Mouse (Mus musculus): ENCODE data around the gene Lgr4. TPM values are rescaled to one million over a fixed set of nuclear protein-coding genes. Genes with fewer than 3 reads are reported as not detected.

Gene Lgr4
- polyA plus RNA-seq, 1 experiment from 2014 or later = 3.9 TPM

DNA sequence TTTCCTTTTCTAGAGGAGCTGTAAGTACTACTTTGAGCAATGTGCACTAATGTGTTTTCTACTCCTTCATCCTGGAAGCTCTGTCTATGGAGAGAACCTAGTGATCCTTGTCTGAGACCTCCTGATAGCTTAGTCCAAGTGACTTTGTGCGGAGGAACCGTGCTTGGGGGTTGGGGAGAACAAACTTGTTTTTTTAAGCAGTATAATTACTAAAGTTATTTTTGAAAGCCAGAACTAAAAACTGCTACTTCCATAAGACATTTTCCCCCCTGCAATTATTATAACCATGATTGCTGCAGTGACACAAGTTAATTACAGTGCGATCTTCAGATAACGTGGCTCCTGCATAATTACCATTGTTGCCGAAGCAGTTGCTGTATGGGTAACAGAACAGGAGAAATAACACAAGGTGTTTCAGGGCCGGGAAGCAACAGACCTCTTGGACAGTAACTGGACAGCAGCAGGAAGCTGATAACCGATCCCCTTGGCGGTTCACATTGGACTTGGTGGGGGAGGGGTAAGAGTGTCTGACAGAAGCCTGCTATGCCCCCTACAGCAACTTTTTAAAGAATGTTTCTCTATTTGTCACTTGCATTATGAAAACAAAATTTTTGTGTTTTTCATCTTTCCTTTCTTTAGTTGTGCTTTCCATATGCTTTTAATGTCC lies 53.4 kb downstream of the Lgr4 start:
- TF ChIP-seq CTCF (IDR thresholded peaks at IDR 0.05; ENCODE audit: low read depth) (no peak), EP300 (IDR thresholded peaks at IDR 0.05; ENCODE audit: low read depth) (no peak)
- WGBS (ENCODE audit: insufficient replicate concordance) = 50% methylated on average over 8 of the region's 8 CpGs
- Histone ChIP-seq H3K4me1 (ENCODE audit: insufficient read depth) (no peaks in the 10 kb centered on the region), H3K4me3 (ENCODE audit: low read depth, low read length) (no peak overlapping the region), H3K9ac (replicated peaks) (no peak overlapping the region), H3K27ac (ENCODE audit: low read depth) (no peak overlapping the region), H3K4me2 (ENCODE audit: low read depth, low read length) (no peak overlapping the region), H3K36me3 (replicated peaks; ENCODE audit: insufficient read depth, low read length) (no peaks in the 10 kb centered on the region), H3K27me3 (ENCODE audit: insufficient read depth, low read length) (no peaks in the 10 kb centered on the region), H3K9me3 (ENCODE audit: low read length) (no peaks in the 10 kb centered on the region)
- DNase-seq (no peak), ATAC-seq (no peak)

DNA sequence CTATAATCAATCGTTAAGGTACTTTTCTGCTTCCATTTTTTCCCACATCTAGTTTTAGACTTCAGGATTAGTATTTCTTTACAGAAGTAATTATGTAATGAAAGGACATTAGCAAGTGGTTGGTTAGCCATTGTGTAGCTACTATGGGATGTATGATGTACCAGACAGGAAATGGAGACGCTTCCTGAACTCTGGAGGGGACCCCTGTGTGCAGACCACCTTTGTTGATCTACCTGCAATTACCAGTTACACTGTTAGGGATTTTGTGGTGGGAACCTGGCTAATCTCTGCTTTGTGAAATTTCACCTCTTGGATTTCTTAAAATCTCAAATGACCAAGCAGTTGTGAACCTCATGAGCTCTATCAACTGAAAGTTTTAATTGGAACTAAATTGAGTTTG lies 54.9 kb downstream of the Lgr4 start:
- Histone ChIP-seq H3K4me2 (ENCODE audit: low read depth, low read length) (no peak overlapping the region), H3K27ac (ENCODE audit: low read depth) (no peak overlapping the region), H3K36me3 (replicated peaks; ENCODE audit: insufficient read depth, low read length) (no peaks in the 10 kb centered on the region), H3K27me3 (ENCODE audit: insufficient read depth, low read length) (no peaks in the 10 kb centered on the region), H3K4me3 (ENCODE audit: low read depth, low read length) (no peak overlapping the region), H3K9me3 (ENCODE audit: low read length) (no peaks in the 10 kb centered on the region), H3K4me1 (ENCODE audit: insufficient read depth) (no peaks in the 10 kb centered on the region), H3K9ac (replicated peaks) (no peak overlapping the region)
- WGBS (ENCODE audit: insufficient replicate concordance) = 81% methylated on average over 2 of the region's 2 CpGs
- ATAC-seq = no peak
- DNase-seq = no peak
- TF ChIP-seq CTCF (IDR thresholded peaks at IDR 0.05; ENCODE audit: low read depth) (no peak), EP300 (IDR thresholded peaks at IDR 0.05; ENCODE audit: low read depth) (no peak)

DNA sequence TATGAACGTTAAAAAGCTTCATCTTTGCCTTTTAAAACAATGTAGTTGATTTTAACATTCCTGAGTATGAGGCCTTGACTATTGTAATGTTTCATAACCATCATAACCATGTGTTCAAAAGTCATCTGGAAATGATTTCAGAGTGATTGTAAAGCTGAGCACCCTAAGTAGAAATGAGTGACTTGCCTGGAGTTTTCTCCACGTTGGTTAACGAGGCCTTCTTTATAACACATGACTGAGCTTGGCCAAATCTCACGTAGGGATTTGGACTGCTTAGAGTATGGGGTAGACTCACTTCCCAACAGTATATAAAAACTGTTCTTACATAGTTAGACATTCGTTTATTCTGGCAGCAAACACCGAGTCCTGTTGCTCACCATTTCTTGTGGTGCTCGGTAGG lies 55.5 kb downstream of the Lgr4 start:
- H3K4me2 ChIP-seq (ENCODE audit: low read depth, low read length) = no peak overlapping the region
- 79% methylated on average over 7 of the region's 7 CpGs for WGBS (ENCODE audit: insufficient replicate concordance)
- no peak overlapping the region for H3K9ac ChIP-seq (replicated peaks)
- H3K4me3 ChIP-seq (ENCODE audit: low read depth, low read length) = no peak overlapping the region
- TF ChIP-seq CTCF (IDR thresholded peaks at IDR 0.05; ENCODE audit: low read depth) = no peak
- no peak for TF ChIP-seq EP300 (IDR thresholded peaks at IDR 0.05; ENCODE audit: low read depth)
- no peak for ATAC-seq
- no peaks in the 10 kb centered on the region for H3K27me3 ChIP-seq (ENCODE audit: insufficient read depth, low read length)
- DNase-seq = no peak
- H3K27ac ChIP-seq (ENCODE audit: low read depth) = no peak overlapping the region
- no peaks in the 10 kb centered on the region for H3K4me1 ChIP-seq (ENCODE audit: insufficient read depth)
- H3K9me3 ChIP-seq (ENCODE audit: low read length) = no peaks in the 10 kb centered on the region
- no peaks in the 10 kb centered on the region for H3K36me3 ChIP-seq (replicated peaks; ENCODE audit: insufficient read depth, low read length)

DNA sequence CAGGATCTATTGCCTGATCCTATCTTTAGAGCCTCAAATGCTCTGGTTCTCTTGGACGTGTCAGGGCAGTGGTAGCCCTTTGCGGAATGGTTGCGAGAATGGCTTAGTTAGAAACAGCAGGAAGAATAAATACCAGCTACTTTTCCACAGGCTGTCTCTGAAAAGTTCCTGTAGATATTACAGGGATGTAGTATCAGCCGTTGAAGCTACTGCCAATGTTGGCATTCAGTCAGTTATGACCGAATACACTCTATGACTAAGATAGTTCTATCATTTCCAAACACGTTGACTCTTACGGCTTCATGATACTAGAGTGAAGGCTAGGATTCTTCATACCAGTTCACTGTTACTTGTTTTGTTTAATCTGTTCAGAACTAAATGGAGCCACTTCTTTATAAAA lies 57.4 kb downstream of the Lgr4 start:
- Histone ChIP-seq H3K9me3 (ENCODE audit: low read length) (no peaks in the 10 kb centered on the region), H3K27ac (ENCODE audit: low read depth) (no peak overlapping the region), H3K4me2 (ENCODE audit: low read depth, low read length) (no peak overlapping the region), H3K36me3 (replicated peaks; ENCODE audit: insufficient read depth, low read length) (no peaks in the 10 kb centered on the region), H3K4me3 (ENCODE audit: low read depth, low read length) (no peak overlapping the region), H3K4me1 (ENCODE audit: insufficient read depth) (0 out of 2 replicates have a peak, but pooled peaks cover 5% of the 10 kb centered on the region), H3K27me3 (ENCODE audit: insufficient read depth, low read length) (no peaks in the 10 kb centered on the region), H3K9ac (replicated peaks) (no peak overlapping the region)
- WGBS (ENCODE audit: insufficient replicate concordance) = 83% methylated on average over 7 of the region's 7 CpGs
- ATAC-seq = no peak
- TF ChIP-seq EP300 (IDR thresholded peaks at IDR 0.05; ENCODE audit: low read depth) (no peak), CTCF (IDR thresholded peaks at IDR 0.05; ENCODE audit: low read depth) (no peak)
- DNase-seq = no peak

DNA sequence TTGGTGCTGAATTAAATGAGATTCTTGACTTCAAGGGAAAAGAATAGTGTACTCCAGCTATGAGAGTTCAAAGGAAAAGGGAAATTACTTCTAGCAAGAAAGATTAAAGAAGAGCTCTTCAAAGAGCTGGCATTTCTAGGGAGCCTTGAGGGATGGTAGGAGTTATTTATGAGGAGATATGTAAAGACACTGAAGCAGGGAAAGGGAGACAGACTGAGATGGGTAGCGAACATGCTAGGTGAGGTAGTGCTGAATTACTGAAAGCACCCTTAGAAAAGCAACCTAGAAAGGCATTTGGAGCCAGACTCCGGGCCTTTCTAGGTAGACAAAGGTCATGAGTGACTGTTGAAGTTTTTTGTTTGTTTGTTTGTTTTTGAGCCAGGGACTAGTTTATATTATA lies 58.7 kb downstream of the Lgr4 start:
- DNase-seq (no peak), ATAC-seq (no peak)
- H3K36me3 ChIP-seq (replicated peaks; ENCODE audit: insufficient read depth, low read length) = no peaks in the 10 kb centered on the region
- WGBS (ENCODE audit: insufficient replicate concordance) = 75% methylated on average over 2 of the region's 2 CpGs
- no peak overlapping the region for H3K4me2 ChIP-seq (ENCODE audit: low read depth, low read length)
- H3K4me1 ChIP-seq (ENCODE audit: insufficient read depth) = peaks cover 8% of the 10 kb centered on the region
- H3K27ac ChIP-seq (ENCODE audit: low read depth) = no peak overlapping the region
- no peaks in the 10 kb centered on the region for H3K9me3 ChIP-seq (ENCODE audit: low read length)
- no peaks in the 10 kb centered on the region for H3K27me3 ChIP-seq (ENCODE audit: insufficient read depth, low read length)
- H3K9ac ChIP-seq (replicated peaks) = no peak overlapping the region
- no peak overlapping the region for H3K4me3 ChIP-seq (ENCODE audit: low read depth, low read length)
- TF ChIP-seq CTCF (IDR thresholded peaks at IDR 0.05; ENCODE audit: low read depth) (no peak), EP300 (IDR thresholded peaks at IDR 0.05; ENCODE audit: low read depth) (no peak)

DNA sequence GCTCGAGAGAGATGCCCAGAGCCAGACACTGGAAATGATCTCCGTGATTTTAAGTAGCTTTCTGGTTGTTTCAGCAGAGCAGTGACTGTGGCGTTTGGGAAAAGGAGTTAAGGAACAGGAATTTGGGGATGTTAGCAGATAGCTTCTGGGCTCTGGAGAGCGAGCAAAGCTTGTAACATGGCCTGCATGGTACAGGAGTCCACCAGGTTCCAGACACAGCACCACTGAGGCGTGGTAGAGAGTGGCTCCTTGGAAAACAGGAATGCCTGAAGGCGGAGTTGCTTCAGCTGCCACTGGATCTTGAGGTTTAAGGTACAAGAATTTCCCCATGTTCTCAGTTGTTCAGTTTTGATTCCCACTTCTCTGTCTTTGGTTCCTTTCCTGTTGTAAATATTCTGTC lies 59.9 kb downstream of the Lgr4 start:
- Histone ChIP-seq H3K4me1 (ENCODE audit: insufficient read depth) (peaks cover 13% of the 10 kb centered on the region), H3K4me2 (ENCODE audit: low read depth, low read length) (no peak overlapping the region), H3K36me3 (replicated peaks; ENCODE audit: insufficient read depth, low read length) (no peaks in the 10 kb centered on the region), H3K9ac (replicated peaks) (no peak overlapping the region), H3K9me3 (ENCODE audit: low read length) (no peaks in the 10 kb centered on the region), H3K27me3 (ENCODE audit: insufficient read depth, low read length) (no peaks in the 10 kb centered on the region), H3K27ac (ENCODE audit: low read depth) (no peak overlapping the region), H3K4me3 (ENCODE audit: low read depth, low read length) (no peak overlapping the region)
- ATAC-seq (no peak), DNase-seq (no peak)
- WGBS (ENCODE audit: insufficient replicate concordance) = 85% methylated on average over 6 of the region's 6 CpGs
- TF ChIP-seq CTCF (IDR thresholded peaks at IDR 0.05; ENCODE audit: low read depth) (no peak), EP300 (IDR thresholded peaks at IDR 0.05; ENCODE audit: low read depth) (no peak)

DNA sequence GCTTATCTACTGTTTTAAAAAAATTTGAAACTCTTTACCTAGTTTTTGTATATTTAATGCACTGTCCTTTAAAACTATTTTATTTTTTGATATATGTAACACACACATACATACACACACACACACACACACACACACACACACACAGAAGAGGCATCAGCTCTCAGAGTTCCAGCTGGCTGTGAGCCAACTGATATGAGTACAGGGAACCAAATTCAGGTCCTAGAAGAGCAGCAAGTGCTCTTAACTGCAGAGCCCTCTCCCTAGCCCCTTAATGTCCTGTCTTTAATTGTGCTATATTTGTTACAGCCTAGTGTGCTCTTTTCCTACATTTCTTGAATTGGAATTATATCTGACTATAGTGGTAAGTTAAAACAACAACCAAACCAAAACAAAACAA lies 61.8 kb downstream of the Lgr4 start:
- Histone ChIP-seq H3K27ac (ENCODE audit: low read depth) (no peak overlapping the region), H3K4me3 (ENCODE audit: low read depth, low read length) (no peak overlapping the region), H3K4me1 (ENCODE audit: insufficient read depth) (peaks cover 20% of the 10 kb centered on the region), H3K36me3 (replicated peaks; ENCODE audit: insufficient read depth, low read length) (no peaks in the 10 kb centered on the region), H3K9ac (replicated peaks) (no peak overlapping the region), H3K4me2 (ENCODE audit: low read depth, low read length) (no peak overlapping the region), H3K27me3 (ENCODE audit: insufficient read depth, low read length) (no peaks in the 10 kb centered on the region), H3K9me3 (ENCODE audit: low read length) (no peaks in the 10 kb centered on the region)
- 0 out of 2 replicates have a peak, but pooled peaks have one; percentile 45 for ATAC-seq
- TF ChIP-seq CTCF (IDR thresholded peaks at IDR 0.05; ENCODE audit: low read depth) (no peak), EP300 (IDR thresholded peaks at IDR 0.05; ENCODE audit: low read depth) (no peak)
- peak; percentile 50 for DNase-seq
